Mouse (Mus musculus) MEL (cell line): ENCODE results near the gene Ift88. TPM values are rescaled to one million over a fixed set of nuclear protein-coding genes. Genes with fewer than 3 reads are reported as not detected.

ENCODE experiments used
- DNase-seq: peaks from one replicate; pipeline ENCODE4 v3.0.0; 2011; ENCODE audit warnings: low read depth, low spot score
- H3K27ac ChIP-seq: 2 replicates; pipeline ENCODE4 v1.5.1; 2012; ENCODE audit warnings: low read depth, mild to moderate bottlenecking, control low read depth, low read length, moderate library complexity; ENCODE audit not compliant: control insufficient read depth
- H3K27me3 ChIP-seq, 2 experiments: fragments of 150-350 bp in 1 of 2; sonication (generic) in 1 of 2; 2 replicates each; pipeline ENCODE4 v1.6.1; 2012; ENCODE audit warnings: low read length in 2 of 2, mild to moderate bottlenecking in 2 of 2, improper control_type of control experiment in 1 of 2, moderate library complexity in 1 of 2; ENCODE audit not compliant: insufficient read depth in 2 of 2, control insufficient read depth in 1 of 2
- H3K36me3 ChIP-seq, 2 experiments: 2 replicates each; pipeline ENCODE4 v1.6.1; 2012 to 2014; ENCODE audit warnings: low read length in 2 of 2, improper control_type of control experiment in 1 of 2, inconsistent platforms in 1 of 2, mild to moderate bottlenecking in 1 of 2; ENCODE audit not compliant: insufficient read depth in 2 of 2, control insufficient read depth in 1 of 2
- H3K4me1 ChIP-seq, 2 experiments: fragments of 150-350 bp in 1 of 2; sonication (generic) in 1 of 2; 2 replicates each; pipeline ENCODE4 v1.6.1; 2012; ENCODE audit warnings: low read length in 2 of 2, improper control_type of control experiment in 1 of 2, mild to moderate bottlenecking in 1 of 2; ENCODE audit not compliant: insufficient read depth in 2 of 2, control insufficient read depth in 1 of 2
- H3K4me3 ChIP-seq, 2 experiments: fragments of 150-350 bp in 1 of 2; sonication (generic) in 1 of 2; 2 replicates each; pipeline ENCODE4 v1.5.1; 2012; ENCODE audit warnings: low read depth in 2 of 2, low read length in 2 of 2, mild to moderate bottlenecking in 2 of 2, moderate library complexity in 2 of 2, control low read depth in 1 of 2, improper control_type of control experiment in 1 of 2; ENCODE audit not compliant: control insufficient read depth in 1 of 2, insufficient read depth in 1 of 2
- H3K79me2 ChIP-seq: 2 replicates; pipeline ENCODE4 v1.6.1; 2012; ENCODE audit warnings: mild to moderate bottlenecking, low read length, moderate library complexity; ENCODE audit not compliant: control insufficient read depth, poor library complexity, insufficient read depth
- H3K9ac ChIP-seq: 2 replicates; pipeline ENCODE4 v1.6.1; 2012; ENCODE audit warnings: low read depth, mild to moderate bottlenecking, control low read depth, low read length, moderate library complexity; ENCODE audit not compliant: control insufficient read depth, poor library complexity, severe bottlenecking
- H3K9me3 ChIP-seq: fragments of 150-350 bp; sonication (generic); replicated peaks from 2 replicates; pipeline ENCODE4 v1.6.1; 2012; ENCODE audit warnings: mild to moderate bottlenecking, low read length, improper control_type of control experiment, moderate library complexity; ENCODE audit not compliant: insufficient read depth
- CHD2 ChIP-seq: IDR thresholded peaks from 2 replicates; pipeline ENCODE4 v1.6.1; 2011; ENCODE audit warnings: low read length, improper control_type of control experiment
- CTCF ChIP-seq, 3 experiments: IDR thresholded peaks in 2 of 3; conservative IDR thresholded peaks in 1 of 3; 2 replicates each; pipeline ENCODE4 v1.5.1; 2011 to 2012; ENCODE audit warnings: low read length in 3 of 3, low read depth in 2 of 3, mild to moderate bottlenecking in 2 of 3, improper control_type of control experiment in 1 of 3, inconsistent platforms in 1 of 3, mixed read lengths in 1 of 3, moderate library complexity in 1 of 3; ENCODE audit not compliant: control insufficient read depth in 1 of 3, insufficient read depth in 1 of 3, poor library complexity in 1 of 3, severe bottlenecking in 1 of 3
- ELF1 ChIP-seq: IDR thresholded peaks from 2 replicates; pipeline ENCODE4 v1.6.1; 2014; ENCODE audit warnings: low read depth, mild to moderate bottlenecking, inconsistent platforms, low read length, improper control_type of control experiment, moderate library complexity
- EP300 ChIP-seq, 2 experiments: IDR thresholded peaks; 2 replicates each; pipeline ENCODE4 v1.6.1; 2011; ENCODE audit warnings: improper control_type of control experiment in 2 of 2, low read length in 2 of 2, low read depth in 1 of 2, mild to moderate bottlenecking in 1 of 2
- GABPA ChIP-seq: IDR thresholded peaks from 2 replicates; pipeline ENCODE4 v1.6.1; 2012; ENCODE audit warnings: low read depth, mild to moderate bottlenecking, inconsistent platforms, low read length, improper control_type of control experiment, moderate library complexity
- JUND ChIP-seq: IDR thresholded peaks from 2 replicates; pipeline ENCODE4 v1.6.1; 2011; ENCODE audit warnings: low read depth, mild to moderate bottlenecking, improper control_type of control experiment, low read length
- KAT2A ChIP-seq: conservative IDR thresholded peaks from 2 replicates; pipeline ENCODE4 v1.6.1; 2012; ENCODE audit warnings: low read depth, low read length, improper control_type of control experiment, inconsistent platforms
- MAX ChIP-seq: IDR thresholded peaks from 2 replicates; pipeline ENCODE4 v1.6.1; 2011; ENCODE audit warnings: low read length, improper control_type of control experiment
- MAZ ChIP-seq: IDR thresholded peaks from 2 replicates; pipeline ENCODE4 v1.6.1; 2012; ENCODE audit warnings: low read depth, mild to moderate bottlenecking, inconsistent platforms, low read length, improper control_type of control experiment
- MEF2A ChIP-seq: IDR thresholded peaks from 2 replicates; pipeline ENCODE4 v1.6.1; 2014; ENCODE audit warnings: low read depth, mild to moderate bottlenecking, inconsistent platforms, low read length, improper control_type of control experiment; ENCODE audit not compliant: poor library complexity, insufficient replicate concordance, severe bottlenecking; ENCODE audit errors: extremely low read depth
- MXI1 ChIP-seq: IDR thresholded peaks from 2 replicates; pipeline ENCODE4 v1.6.1; 2011; ENCODE audit warnings: mild to moderate bottlenecking, low read depth, low read length, improper control_type of control experiment
- MYB ChIP-seq: IDR thresholded peaks from 2 replicates; pipeline ENCODE4 v1.6.1; 2011; ENCODE audit warnings: mild to moderate bottlenecking, low read depth, low read length, improper control_type of control experiment
- MYC ChIP-seq: IDR thresholded peaks from 2 replicates; pipeline ENCODE4 v1.6.1; 2011; ENCODE audit warnings: low read depth, mild to moderate bottlenecking, low read length, improper control_type of control experiment, moderate library complexity
- NELFE ChIP-seq: IDR thresholded peaks from 2 replicates; pipeline ENCODE4 v1.6.1; 2011; ENCODE audit warnings: low read depth, low read length, improper control_type of control experiment
- NRF1 ChIP-seq: IDR thresholded peaks from 2 replicates; pipeline ENCODE4 v1.6.1; 2014; ENCODE audit warnings: low read depth, mild to moderate bottlenecking, inconsistent platforms, low read length, improper control_type of control experiment, moderate library complexity; ENCODE audit not compliant: poor library complexity, insufficient read depth, severe bottlenecking
- POLR2A ChIP-seq, 2 experiments: IDR thresholded peaks; 2 replicates each; pipeline ENCODE4 v1.6.1; 2011 to 2012; ENCODE audit warnings: low read length in 2 of 2, mild to moderate bottlenecking in 2 of 2, control low read depth in 1 of 2, improper control_type of control experiment in 1 of 2, low read depth in 1 of 2, moderate library complexity in 1 of 2; ENCODE audit not compliant: control insufficient read depth in 1 of 2, insufficient read depth in 1 of 2, poor library complexity in 1 of 2
- POLR2AphosphoS5 ChIP-seq: IDR thresholded peaks from 2 replicates; pipeline ENCODE4 v1.6.1; 2012; ENCODE audit warnings: low read depth, borderline replicate concordance, mild to moderate bottlenecking, inconsistent platforms, low read length, moderate library complexity, mixed read lengths
- RAD21 ChIP-seq: IDR thresholded peaks from 2 replicates; pipeline ENCODE4 v1.6.1; 2011; ENCODE audit warnings: mild to moderate bottlenecking, low read depth, low read length, improper control_type of control experiment
- SIN3A ChIP-seq: IDR thresholded peaks from 2 replicates; pipeline ENCODE4 v1.6.1; 2012; ENCODE audit warnings: low read length, improper control_type of control experiment, inconsistent platforms
- SMC3 ChIP-seq: IDR thresholded peaks from 2 replicates; pipeline ENCODE4 v1.6.1; 2011; ENCODE audit warnings: low read depth, low read length, improper control_type of control experiment
- TBP ChIP-seq: IDR thresholded peaks from 2 replicates; pipeline ENCODE4 v1.8.0; 2011; ENCODE audit warnings: low read depth, low read length, improper control_type of control experiment
- TCF12 ChIP-seq: IDR thresholded peaks from 2 replicates; pipeline ENCODE4 v1.6.1; 2014; ENCODE audit warnings: low read depth, mild to moderate bottlenecking, inconsistent platforms, low read length, improper control_type of control experiment, moderate library complexity
- UBTF ChIP-seq: IDR thresholded peaks from 2 replicates; pipeline ENCODE4 v1.6.1; 2012; ENCODE audit warnings: low read depth, mild to moderate bottlenecking, inconsistent platforms, low read length, improper control_type of control experiment, moderate library complexity, borderline replicate concordance; ENCODE audit not compliant: insufficient read depth
- USF1 ChIP-seq: IDR thresholded peaks from 2 replicates; pipeline ENCODE4 v1.6.1; 2014; ENCODE audit warnings: low read depth, mild to moderate bottlenecking, inconsistent platforms, low read length, improper control_type of control experiment, moderate library complexity
- USF2 ChIP-seq, 2 experiments: IDR thresholded peaks; 2 replicates each; pipeline ENCODE4 v1.6.1; 2011 to 2012; ENCODE audit warnings: improper control_type of control experiment in 2 of 2, low read length in 2 of 2, borderline replicate concordance in 1 of 2, inconsistent platforms in 1 of 2, low read depth in 1 of 2, mild to moderate bottlenecking in 1 of 2; ENCODE audit not compliant: insufficient read depth in 1 of 2
- ZMIZ1 ChIP-seq: IDR thresholded peaks from 2 replicates; pipeline ENCODE4 v1.6.1; 2012; ENCODE audit warnings: low read depth, mild to moderate bottlenecking, inconsistent platforms, low read length, improper control_type of control experiment, moderate library complexity
- polyA plus RNA-seq, 2 experiments: library from polyadenylated mRNA; stranded (reverse) in 1 of 2; unstranded in 1 of 2; fragments of >175 nt in 1 of 2; fragments of >200 nt in 1 of 2; gene quantifications; 2 replicates each; pipeline versions ENCODE4 v1.2.1 to v1.2.4; 2012; ENCODE audit warnings: low replicate concordance in 2 of 2, low read depth in 1 of 2; ENCODE audit not compliant: insufficient read length in 2 of 2, insufficient read depth in 1 of 2, missing spikeins in 1 of 2
- total RNA-seq: library from RNA; depleted of rRNA; stranded (reverse); fragments of 300-350 nt; gene quantifications from 2 replicates; pipeline ENCODE4 v1.2.3, GENCODE M21; 2012

Gene Ift88
- total and polyA plus RNA-seq, 3 experiments, result 2.4 to 5.1 TPM; not detected in 1

DNA sequence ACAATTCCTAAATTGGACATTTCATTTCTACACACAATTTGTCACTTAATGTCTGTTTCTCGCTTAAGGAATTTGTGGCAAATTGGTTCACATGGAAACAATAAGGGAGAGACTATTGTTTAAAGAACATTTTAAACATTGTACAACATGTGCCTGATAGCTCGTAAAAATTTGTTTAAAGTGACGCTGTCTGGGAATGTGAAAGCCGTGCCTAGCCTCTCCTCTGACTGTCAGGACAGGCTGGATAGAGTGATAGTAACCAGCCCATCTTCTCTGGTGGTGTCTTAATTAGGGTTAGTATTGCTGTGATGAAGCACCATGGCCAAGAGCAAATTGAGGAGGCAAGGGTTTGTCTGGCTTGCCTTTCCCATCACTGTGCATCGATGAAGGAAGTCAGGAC, 123.2 kb downstream of the Ift88 start:
- H3K4me3 ChIP-seq, result no peak overlapping the region
- no peaks in the 10 kb centered on the region for H3K79me2 ChIP-seq
- no peaks in the 10 kb centered on the region for H3K27me3 ChIP-seq
- peaks cover 0 to 24% of the 10 kb centered on the region in 2 experiments; a peak in 2 of 4 replicates for H3K4me1 ChIP-seq
- no peak for DNase-seq
- TF ChIP-seq MAX (no peak), NELFE (no peak), UBTF (no peak), SIN3A (no peak), CHD2 (no peak), SMC3 (no peak), TBP (no peak), EP300 (IDR thresholded peaks at IDR 0.05; ENCODE audit: low read depth in 1 of 2, low read length in 2 of 2) (no peak), USF1 (no peak), RAD21 (no peak), MYB (no peak), GABPA (no peak), ZMIZ1 (no peak), MYC (no peak), USF2 (IDR thresholded peaks at IDR 0.05; ENCODE audit: borderline replicate concordance in 1 of 2, insufficient read depth in 1 of 2, low read depth in 1 of 2, low read length in 2 of 2) (no peak), TCF12 (no peak), JUND (no peak), POLR2AphosphoS5 (no peak), MXI1 (no peak)
- TF ChIP-seq, all 39 proteins: peak for 0
- H3K27ac ChIP-seq, result no peak overlapping the region
- no peak overlapping the region for H3K9ac ChIP-seq
- H3K36me3 ChIP-seq, result peaks cover 0 to 13% of the 10 kb centered on the region in 2 experiments; a peak in 2 of 4 replicates
- no peaks in the 10 kb centered on the region for H3K9me3 ChIP-seq

DNA sequence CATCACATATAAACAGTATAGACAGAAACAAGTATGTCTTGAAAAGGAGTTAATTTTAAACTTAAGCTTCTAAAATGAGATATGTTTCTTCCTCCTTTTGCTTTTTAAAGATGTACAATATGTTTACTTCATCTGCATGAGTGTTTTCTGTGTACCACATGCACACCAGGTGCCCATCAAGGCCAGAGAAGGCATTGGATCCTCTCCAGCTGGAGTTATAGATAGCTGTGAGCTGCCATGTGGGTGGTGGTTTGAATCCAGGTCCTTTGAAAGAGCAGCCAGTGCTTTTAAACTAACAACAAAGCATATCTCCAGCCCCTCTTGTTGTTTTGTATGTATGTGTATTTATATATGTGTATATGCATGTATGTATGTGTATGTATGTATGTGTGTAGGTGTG, 129.1 kb downstream of the Ift88 start:
- Histone ChIP-seq H3K4me3 (no peak overlapping the region), H3K27me3 (no peaks in the 10 kb centered on the region), H3K9me3 (no peaks in the 10 kb centered on the region), H3K36me3 (peaks cover 0 to 5% of the 10 kb centered on the region in 2 experiments; a peak in 2 of 4 replicates), H3K4me1 (no peaks in the 10 kb centered on the region), H3K9ac (no peak overlapping the region)
- no peak for DNase-seq
- TF ChIP-seq POLR2A (IDR thresholded peaks at IDR 0.05; ENCODE audit: control insufficient read depth in 1 of 2, insufficient read depth in 1 of 2, low read depth in 1 of 2, low read length in 2 of 2, poor library complexity in 1 of 2) (no peak), ELF1 (no peak), MEF2A (no peak), KAT2A (no peak), MXI1 (no peak), MAX (no peak), CHD2 (no peak), UBTF (no peak), MAZ (no peak), CTCF (IDR thresholded peaks at IDR 0.05 in 2 of 3, conservative IDR thresholded peaks at IDR 0.05 in 1 of 3; ENCODE audit: control insufficient read depth in 1 of 3, insufficient read depth in 1 of 3, low read depth in 2 of 3, low read length in 3 of 3, poor library complexity in 1 of 3, severe bottlenecking in 1 of 3) (no peak), USF1 (no peak), MYB (no peak), NRF1 (no peak)
- TF ChIP-seq, all 39 proteins: peak for 0
- Histone ChIP-seq H3K27ac (no peak overlapping the region), H3K79me2 (no peaks in the 10 kb centered on the region)
